Mouse (Mus musculus): Measurements from ENCODE around the gene Msrb1. TPM values are rescaled to one million over a fixed set of nuclear protein-coding genes. Genes with fewer than 3 reads are reported as not detected.

Msrb1 gene
- polyA plus RNA-seq, 1 experiment from 2014 or later = 53.4 TPM

Other genes starting within 250 kb of the Msrb1 start
- 0.10 and 0.19 TPM in 2 replicates for gene Caskin1, start 248.0 kb upstream of the Msrb1 start, polyA plus RNA-seq (2015; fragmentation: Nextera tagmentation; extraction: Ambion mirVana)
- 59.9 and 64.3 TPM in 2 replicates for gene Traf7, start 208.7 kb upstream of the Msrb1 start, polyA plus RNA-seq (2015; fragmentation: Nextera tagmentation; extraction: Ambion mirVana)
- gene Rab26, start 202.4 kb upstream of the Msrb1 start, polyA plus RNA-seq (2015; fragmentation: Nextera tagmentation; extraction: Ambion mirVana) = 1.5 and 2.4 TPM in 2 replicates
- gene Pkd1, start 186.8 kb upstream of the Msrb1 start, polyA plus RNA-seq (2015; fragmentation: Nextera tagmentation; extraction: Ambion mirVana) = 4.6 and 6.4 TPM in 2 replicates
- gene Tsc2, start 104.0 kb upstream of the Msrb1 start, polyA plus RNA-seq (2015; fragmentation: Nextera tagmentation; extraction: Ambion mirVana) = 25.0 and 26.0 TPM in 2 replicates
- gene Nthl1, start 104.0 kb upstream of the Msrb1 start, polyA plus RNA-seq (2015; fragmentation: Nextera tagmentation; extraction: Ambion mirVana) = 8.2 and 10.4 TPM in 2 replicates
- gene Slc9a3r2, start 86.3 kb upstream of the Msrb1 start, polyA plus RNA-seq (2015; fragmentation: Nextera tagmentation; extraction: Ambion mirVana) = 11.3 and 11.9 TPM in 2 replicates
- gene Npw, start 78.2 kb upstream of the Msrb1 start, polyA plus RNA-seq (2015; fragmentation: Nextera tagmentation; extraction: Ambion mirVana) = 0.21 TPM in 1 of 2 replicates, not detected in the other
- gene Zfp598, start 67.0 kb upstream of the Msrb1 start, polyA plus RNA-seq (2015; fragmentation: Nextera tagmentation; extraction: Ambion mirVana) = 11.6 and 14.5 TPM in 2 replicates
- gene Syngr3, start 46.7 kb upstream of the Msrb1 start, polyA plus RNA-seq (2015; fragmentation: Nextera tagmentation; extraction: Ambion mirVana) = 0.09 and 0.13 TPM in 2 replicates
- gene Gfer, start 40.5 kb upstream of the Msrb1 start, polyA plus RNA-seq (2015; fragmentation: Nextera tagmentation; extraction: Ambion mirVana) = 36.0 and 36.2 TPM in 2 replicates
- 2.3 and 3.0 TPM in 2 replicates for gene Noxo1, start 40.4 kb upstream of the Msrb1 start, polyA plus RNA-seq (2015; fragmentation: Nextera tagmentation; extraction: Ambion mirVana)
- gene Tbl3, start 29.0 kb upstream of the Msrb1 start, polyA plus RNA-seq (2015; fragmentation: Nextera tagmentation; extraction: Ambion mirVana) = 65.9 TPM in 2 replicates
- 0.13 TPM in 1 of 2 replicates, not detected in the other for gene Rnf151, start 18.6 kb upstream of the Msrb1 start, polyA plus RNA-seq (2015; fragmentation: Nextera tagmentation; extraction: Ambion mirVana)
- 1,372 and 1,374 TPM in 2 replicates for gene Rps2, start 18.5 kb upstream of the Msrb1 start, polyA plus RNA-seq (2015; fragmentation: Nextera tagmentation; extraction: Ambion mirVana)
- 304 and 335 TPM in 2 replicates for gene Ndufb10, start 12.2 kb upstream of the Msrb1 start, polyA plus RNA-seq (2015; fragmentation: Nextera tagmentation; extraction: Ambion mirVana)
- gene Rpl3l, start 8.8 kb upstream of the Msrb1 start, polyA plus RNA-seq (2015; fragmentation: Nextera tagmentation; extraction: Ambion mirVana) = 0.82 and 1.6 TPM in 2 replicates
- gene Hs3st6, start 16.3 kb downstream of the Msrb1 start, polyA plus RNA-seq (2015; fragmentation: Nextera tagmentation; extraction: Ambion mirVana) = 0.25 and 0.40 TPM in 2 replicates
- gene Meiob, start 67.6 kb downstream of the Msrb1 start, polyA plus RNA-seq (2015; fragmentation: Nextera tagmentation; extraction: Ambion mirVana) = 0.17 and 0.23 TPM in 2 replicates
- gene Hagh, start 103.5 kb downstream of the Msrb1 start, polyA plus RNA-seq (2015; fragmentation: Nextera tagmentation; extraction: Ambion mirVana) = 65.8 and 74.0 TPM in 2 replicates
- gene Fahd1, start 113.7 kb downstream of the Msrb1 start, polyA plus RNA-seq (2015; fragmentation: Nextera tagmentation; extraction: Ambion mirVana) = 11.0 and 12.8 TPM in 2 replicates
- gene Igfals, start 129.4 kb downstream of the Msrb1 start, polyA plus RNA-seq (2015; fragmentation: Nextera tagmentation; extraction: Ambion mirVana) = 2.1 and 2.4 TPM in 2 replicates
- gene Nubp2, start 149.7 kb downstream of the Msrb1 start, polyA plus RNA-seq (2015; fragmentation: Nextera tagmentation; extraction: Ambion mirVana) = 109 and 112 TPM in 2 replicates
- gene Spsb3, start 150.0 kb downstream of the Msrb1 start, polyA plus RNA-seq (2015; fragmentation: Nextera tagmentation; extraction: Ambion mirVana) = 89.2 and 97.8 TPM in 2 replicates
- gene Eme2, start 158.4 kb downstream of the Msrb1 start, polyA plus RNA-seq (2015; fragmentation: Nextera tagmentation; extraction: Ambion mirVana) = 19.9 and 24.9 TPM in 2 replicates
- 128 and 136 TPM in 2 replicates for gene Mrps34, start 158.5 kb downstream of the Msrb1 start, polyA plus RNA-seq (2015; fragmentation: Nextera tagmentation; extraction: Ambion mirVana)
- gene Nme3, start 159.9 kb downstream of the Msrb1 start, polyA plus RNA-seq (2015; fragmentation: Nextera tagmentation; extraction: Ambion mirVana) = 47.7 and 57.2 TPM in 2 replicates
- 15.3 and 18.3 TPM in 2 replicates for gene Mapk8ip3, start 200.3 kb downstream of the Msrb1 start, polyA plus RNA-seq (2015; fragmentation: Nextera tagmentation; extraction: Ambion mirVana)
- 54.0 and 55.2 TPM in 2 replicates for gene Jpt2, start 224.0 kb downstream of the Msrb1 start, polyA plus RNA-seq (2015; fragmentation: Nextera tagmentation; extraction: Ambion mirVana)

Data from thymus, postnatal 0 days (tissue).